In the genomic region with DNA sequence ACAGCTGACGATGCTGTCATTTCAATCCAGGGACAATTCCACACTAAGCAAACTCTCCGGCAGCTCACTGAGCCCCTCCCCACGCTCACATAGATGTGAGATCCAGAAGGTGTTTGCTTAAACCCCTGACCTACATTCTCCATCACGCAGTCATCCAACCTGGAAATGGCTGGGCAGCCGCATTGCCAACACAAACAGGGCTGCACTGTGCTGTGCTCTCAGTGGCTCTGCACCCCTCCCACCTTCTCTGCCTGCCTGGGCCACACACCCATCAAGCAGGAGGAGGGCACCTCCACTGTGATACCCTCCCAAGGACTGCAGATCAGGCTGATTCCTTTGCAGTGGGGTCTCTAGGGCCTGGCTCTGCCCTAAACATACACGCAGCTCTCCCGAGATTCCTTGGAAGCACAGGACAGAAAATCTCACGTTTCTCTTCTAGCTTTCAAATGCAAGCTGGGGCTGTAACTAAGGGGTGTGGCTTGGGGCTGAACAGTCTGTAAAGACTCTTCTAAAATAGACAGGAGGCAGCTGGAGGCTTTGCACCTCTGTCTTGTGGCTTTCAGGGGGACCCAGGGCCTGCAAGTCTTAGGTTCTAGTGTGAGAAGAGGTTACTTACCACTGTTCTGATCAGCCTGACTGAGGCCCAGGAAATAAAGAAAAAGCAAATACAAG, we compare ENCODE assay signal across 10 mouse cellular contexts.
A peak's percentile ranks its signal among the peaks of the same experiment; 100 is the strongest.
DNase-seq lines count a peak whose midpoint lies in the region; ATAC-seq lines count a peak whose summit lies in the region.
"Had no signal": no experiment of that assay in that cellular context is flagged by ENCODE, and none has a peak within 500 bp of the region (broad histone marks: within the 10 kb centered on the region; RNA-seq: fewer than 3 reads in every experiment).

No protein-coding gene starts in this region.

- 0 out of 2 replicates have a peak, but pooled peaks have one; percentile 36 for ATAC-seq in forebrain, embryonic 16.5 days
- ATAC-seq in forebrain, embryonic 15.5 days (replicated peaks), result no peak
- 0 out of 2 replicates have a peak, but pooled peaks have one; percentile 20 for ATAC-seq in midbrain, embryonic 15.5 days (replicated peaks)
- no peak for ATAC-seq in midbrain, embryonic 11.5 days (ENCODE audit: low FRiP score)
- peak; percentile 50 for ATAC-seq in stomach, embryonic 14.5 days (ENCODE audit: insufficient number of reproducible peaks, insufficient read depth, low FRiP score, low read depth)

- H3K9me3 ChIP-seq in forebrain, embryonic 16.5 days (ENCODE audit: control insufficient read depth, low read length), result no peaks in the 10 kb centered on the region
- H3K9me3 ChIP-seq in forebrain, embryonic 15.5 days, result no peaks in the 10 kb centered on the region
- H3K9me3 ChIP-seq in midbrain, embryonic 15.5 days, result no peaks in the 10 kb centered on the region
- H3K9me3 ChIP-seq in midbrain, embryonic 11.5 days (ENCODE audit: control insufficient read depth, low read length), result no peaks in the 10 kb centered on the region
- H3K9me3 ChIP-seq in stomach, embryonic 14.5 days (ENCODE audit: control insufficient read depth, low read depth, low read length), result no peaks in the 10 kb centered on the region
- H3K9me3 ChIP-seq: midbrain, embryonic 12.5 days had no signal

- no peak for DNase-seq in midbrain, embryonic 11.5 days (ENCODE audit: low spot score, missing footprints)
- peak; percentile 35 for DNase-seq in kidney, postnatal 10 days
- DNase-seq in B cell, adult 2 months, result no peak
- DNase-seq in spleen, postnatal 14 days (ENCODE audit: low spot score in 2 of 2), result no peak

- no peaks in the 10 kb centered on the region for H3K27me3 ChIP-seq in forebrain, embryonic 16.5 days (replicated peaks; ENCODE audit: control insufficient read depth, insufficient read depth, low read length)
- no peaks in the 10 kb centered on the region for H3K27me3 ChIP-seq in forebrain, embryonic 15.5 days
- no peaks in the 10 kb centered on the region for H3K27me3 ChIP-seq in midbrain, embryonic 15.5 days (replicated peaks)
- H3K27me3 ChIP-seq in midbrain, embryonic 11.5 days (ENCODE audit: control insufficient read depth, insufficient read depth, low read length), result no peaks in the 10 kb centered on the region
- no peaks in the 10 kb centered on the region for H3K27me3 ChIP-seq in stomach, embryonic 14.5 days (ENCODE audit: control insufficient read depth, insufficient read depth, low read length)
- H3K27me3 ChIP-seq: midbrain, embryonic 12.5 days had no signal

- no peak overlapping the region for H3K27ac ChIP-seq in forebrain, embryonic 16.5 days (ENCODE audit: low read length)
- H3K27ac ChIP-seq in forebrain, embryonic 15.5 days (replicated peaks), result no peak overlapping the region
- no peak overlapping the region for H3K27ac ChIP-seq in midbrain, embryonic 15.5 days
- H3K27ac ChIP-seq in midbrain, embryonic 11.5 days (ENCODE audit: low read depth, low read length), result no peak overlapping the region
- H3K27ac ChIP-seq in stomach, embryonic 14.5 days (ENCODE audit: low read length), result peak overlapping the region; percentile 46
- H3K27ac ChIP-seq: heart, adult 2 months; midbrain, embryonic 12.5 days had no signal

- H3K4me2 ChIP-seq in forebrain, embryonic 16.5 days (ENCODE audit: low read length), result no peak overlapping the region
- H3K4me2 ChIP-seq in forebrain, embryonic 15.5 days (replicated peaks), result no peak overlapping the region
- no peak overlapping the region for H3K4me2 ChIP-seq in midbrain, embryonic 15.5 days
- no peak overlapping the region for H3K4me2 ChIP-seq in midbrain, embryonic 11.5 days
- no peak overlapping the region for H3K4me2 ChIP-seq in stomach, embryonic 14.5 days (replicated peaks; ENCODE audit: low read depth, low read length)
- H3K4me2 ChIP-seq: midbrain, embryonic 12.5 days had no signal

- WGBS in forebrain, embryonic 16.5 days, result 61% methylated on average over 8 of the region's 8 CpGs
- WGBS in forebrain, embryonic 15.5 days, result 56% methylated on average over 8 of the region's 8 CpGs
- WGBS in midbrain, embryonic 15.5 days, result 51% methylated on average over 8 of the region's 8 CpGs
- 55% methylated on average over 8 of the region's 8 CpGs for WGBS in midbrain, embryonic 11.5 days
- 18% methylated on average over 8 of the region's 8 CpGs for WGBS in stomach, embryonic 14.5 days

- H3K9ac ChIP-seq in forebrain, embryonic 16.5 days (replicated peaks; ENCODE audit: low read depth, low read length), result no peak overlapping the region
- H3K9ac ChIP-seq in forebrain, embryonic 15.5 days (replicated peaks), result no peak overlapping the region
- H3K9ac ChIP-seq in midbrain, embryonic 15.5 days, result no peak overlapping the region
- no peak overlapping the region for H3K9ac ChIP-seq in midbrain, embryonic 11.5 days (ENCODE audit: low read length)
- H3K9ac ChIP-seq in stomach, embryonic 14.5 days (replicated peaks; ENCODE audit: low read depth, low read length), result no peak overlapping the region
- H3K9ac ChIP-seq: midbrain, embryonic 12.5 days had no signal

- H3K36me3 ChIP-seq in forebrain, embryonic 16.5 days (ENCODE audit: control insufficient read depth, insufficient read depth), result no peaks in the 10 kb centered on the region
- no peaks in the 10 kb centered on the region for H3K36me3 ChIP-seq in forebrain, embryonic 15.5 days
- H3K36me3 ChIP-seq in midbrain, embryonic 15.5 days (replicated peaks), result no peaks in the 10 kb centered on the region
- no peaks in the 10 kb centered on the region for H3K36me3 ChIP-seq in midbrain, embryonic 11.5 days (ENCODE audit: control insufficient read depth, insufficient read depth, low read length)
- no peaks in the 10 kb centered on the region for H3K36me3 ChIP-seq in stomach, embryonic 14.5 days (ENCODE audit: control insufficient read depth, insufficient read depth, low read length)
- H3K36me3 ChIP-seq: midbrain, embryonic 12.5 days had no signal

- H3K4me3 ChIP-seq in forebrain, embryonic 16.5 days (replicated peaks; ENCODE audit: low read length), result no peak overlapping the region
- no peak overlapping the region for H3K4me3 ChIP-seq in forebrain, embryonic 15.5 days
- H3K4me3 ChIP-seq in midbrain, embryonic 15.5 days, result no peak overlapping the region
- no peak overlapping the region for H3K4me3 ChIP-seq in midbrain, embryonic 11.5 days (ENCODE audit: low read depth, low read length)
- no peak overlapping the region for H3K4me3 ChIP-seq in stomach, embryonic 14.5 days (ENCODE audit: low read depth, low read length)
- H3K4me3 ChIP-seq: heart, adult 2 months; midbrain, embryonic 12.5 days had no signal

- no peaks in the 10 kb centered on the region for H3K4me1 ChIP-seq in forebrain, embryonic 16.5 days (replicated peaks; ENCODE audit: control insufficient read depth, insufficient read depth, low read length)
- no peaks in the 10 kb centered on the region for H3K4me1 ChIP-seq in forebrain, embryonic 15.5 days
- H3K4me1 ChIP-seq in midbrain, embryonic 15.5 days, result no peaks in the 10 kb centered on the region
- H3K4me1 ChIP-seq in midbrain, embryonic 11.5 days (ENCODE audit: control insufficient read depth, insufficient read depth, low read length), result no peaks in the 10 kb centered on the region
- peaks cover 43% of the 10 kb centered on the region for H3K4me1 ChIP-seq in stomach, embryonic 14.5 days (ENCODE audit: control insufficient read depth, insufficient read depth, low read length)

Comparison
In these comparisons a context has a peak if more than half of its experiments do, and no peak if none do; other contexts are left out.
1. ATAC-seq: peak in forebrain, embryonic 16.5 days (single experiment), midbrain, embryonic 15.5 days (single experiment) and stomach, embryonic 14.5 days (single experiment); none in forebrain, embryonic 15.5 days (single experiment) and midbrain, embryonic 11.5 days (single experiment).